Mouse (Mus musculus): ENCODE data around the gene Pofut2. TPM values are rescaled to one million over a fixed set of nuclear protein-coding genes. Genes with fewer than 3 reads are reported as not detected.

Gene Pofut2
- polyA plus RNA-seq, 1 experiment from 2014 or later: 42.3 TPM

Other genes with a start within 250 kb of the Pofut2 start
- gene Slc19a1, start 227.0 kb upstream of the Pofut2 start, polyA plus RNA-seq (2014; fragmentation: Nextera tagmentation; extraction: Ambion mirVana): 35.6 and 37.4 TPM in 2 replicates
- gene Col18a1, start 92.7 kb upstream of the Pofut2 start, polyA plus RNA-seq (2014; fragmentation: Nextera tagmentation; extraction: Ambion mirVana): 5.3 and 42.6 TPM in 2 replicates
- gene Adarb1, start 159.1 kb downstream of the Pofut2 start, polyA plus RNA-seq (2014; fragmentation: Nextera tagmentation; extraction: Ambion mirVana): 15.5 and 19.5 TPM in 2 replicates

Data from neural tube, embryonic 14.5 days (tissue).